Mouse (Mus musculus): Measurements from ENCODE around the gene Etfrf1. TPM values are rescaled to one million over a fixed set of nuclear protein-coding genes. Genes with fewer than 3 reads are reported as not detected.

The Etfrf1 gene
- polyA plus RNA-seq, 1 experiment from 2014 or later: 39.4 TPM

GRCm38 (mm10) chr6:145262314-145262713, 51.4 kb downstream of the Etfrf1 start:
- ATAC-seq (ENCODE audit: low FRiP score, low read depth): no peak
- no peaks in the 10 kb centered on the region for H3K36me3 ChIP-seq
- no peak overlapping the region for H3K4me3 ChIP-seq
- no peaks in the 10 kb centered on the region for H3K9me3 ChIP-seq
- WGBS: 80% methylated on average over 7 of the region's 7 CpGs
- no peak overlapping the region for H3K9ac ChIP-seq (replicated peaks)
- peaks cover 8% of the 10 kb centered on the region for H3K4me1 ChIP-seq
- no peaks in the 10 kb centered on the region for H3K27me3 ChIP-seq
- no peak overlapping the region for H3K4me2 ChIP-seq (replicated peaks)
- H3K27ac ChIP-seq (replicated peaks): no peak overlapping the region

Other genes starting within 250 kb of the Etfrf1 start
- 105 and 107 TPM in 2 replicates for gene Bcat1, start 134.9 kb upstream of the Etfrf1 start, polyA plus RNA-seq (2016; fragmentation: Nextera tagmentation; extraction: Ambion mirVana)
- gene Lrmp, start 95.5 kb upstream of the Etfrf1 start, polyA plus RNA-seq (2016; fragmentation: Nextera tagmentation; extraction: Ambion mirVana): 1.1 TPM in 2 replicates
- 0.70 and 0.88 TPM in 2 replicates for gene Casc1, start 129 bp upstream of the Etfrf1 start, polyA plus RNA-seq (2016; fragmentation: Nextera tagmentation; extraction: Ambion mirVana)
- 117 and 121 TPM in 2 replicates for gene Kras, start 39.1 kb downstream of the Etfrf1 start, polyA plus RNA-seq (2016; fragmentation: Nextera tagmentation; extraction: Ambion mirVana)